ENCODE assay signal across 8 mouse cellular contexts in the genomic region with DNA sequence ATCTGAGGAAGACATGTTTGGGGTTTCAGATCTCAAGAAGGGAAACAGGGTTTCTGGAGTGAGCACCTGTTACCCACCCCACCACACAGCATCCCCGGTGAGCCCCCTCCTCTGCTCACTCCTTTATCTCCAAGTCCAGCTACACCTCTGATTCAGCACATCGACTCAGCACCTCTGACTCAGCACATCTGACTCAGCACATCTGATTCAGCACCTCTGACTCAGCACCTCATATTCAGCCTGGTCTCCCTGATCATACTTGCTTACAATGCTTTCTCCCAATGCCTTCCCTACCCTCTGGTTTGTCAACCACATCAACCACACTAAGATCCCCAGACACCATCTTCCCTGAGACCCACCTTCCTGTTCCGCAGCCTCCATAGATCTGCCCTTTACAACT. TPM values are rescaled to one million over a fixed set of nuclear protein-coding genes. Genes with fewer than 3 reads are reported as not detected.
DNase-seq lines count a peak whose midpoint lies in the region; ATAC-seq and TF ChIP-seq lines count a peak whose summit lies in the region.
"Had no signal": no experiment of that assay in that cellular context is flagged by ENCODE, and none has a peak within 500 bp of the region (broad histone marks: within the 10 kb centered on the region; RNA-seq: fewer than 3 reads in every experiment).

No protein-coding gene starts in this region.

- H3K9ac ChIP-seq in liver, embryonic 14.5 days (replicated peaks) = peak overlapping the region; percentile 74

- no peak for TF ChIP-seq CTCF in liver, embryonic 14.5 days (IDR thresholded peaks at IDR 0.05; ENCODE audit: low read depth)

- peak overlapping the region; percentile 74 for H3K4me2 ChIP-seq in liver, embryonic 14.5 days (ENCODE audit: low read depth)

- peak overlapping the region; percentile 87 for H3K27ac ChIP-seq in liver, embryonic 14.5 days
- H3K27ac ChIP-seq in embryonic facial prominence, embryonic 10.5 days (replicated peaks) = no peak overlapping the region

- H3K27me3 ChIP-seq in liver, embryonic 14.5 days (ENCODE audit: control insufficient read depth, insufficient read depth, low read length) = peaks cover 5% of the 10 kb centered on the region
- H3K27me3 ChIP-seq in embryonic facial prominence, embryonic 10.5 days (replicated peaks; ENCODE audit: low read depth, poor library complexity, severe bottlenecking) = peaks cover 24% of the 10 kb centered on the region

- H3K4me3 ChIP-seq in liver, embryonic 14.5 days (ENCODE audit: insufficient read depth in 1 of 2, low read depth in 2 of 2, low read length in 2 of 2) = peak overlapping the region in 1 of 2 experiments; percentile 27; a peak in 1 of 4 replicates
- H3K4me3 ChIP-seq in embryonic facial prominence, embryonic 10.5 days = no peak overlapping the region

- TF ChIP-seq EP300 in liver, embryonic 14.5 days (IDR thresholded peaks at IDR 0.05; ENCODE audit: low read depth) = peak; percentile 94

- H3K36me3 ChIP-seq in liver, embryonic 14.5 days (replicated peaks; ENCODE audit: control insufficient read depth, insufficient read depth, low read depth) = no peaks in the 10 kb centered on the region
- no peaks in the 10 kb centered on the region for H3K36me3 ChIP-seq in embryonic facial prominence, embryonic 10.5 days (replicated peaks)

- H3K4me1 ChIP-seq in liver, embryonic 14.5 days (replicated peaks; ENCODE audit: control insufficient read depth in 2 of 2, insufficient read depth in 2 of 2, low read length in 1 of 2) = peaks cover 20 to 22% of the 10 kb centered on the region in 2 experiments
- H3K4me1 ChIP-seq in embryonic facial prominence, embryonic 10.5 days = peaks cover 20% of the 10 kb centered on the region

- ATAC-seq in liver, embryonic 14.5 days (ENCODE audit: insufficient read depth) = peak; percentile 83

- peak; percentile 51 to 62 for DNase-seq in right cerebral cortex, adult 2 months (ENCODE audit: low spot score in 2 of 2)
- DNase-seq in right cerebral cortex, postnatal 14 days = no peak
- DNase-seq in adrenal gland, adult 8-10 months = peak; percentile 44
- DNase-seq in liver, embryonic 14.5 days (ENCODE audit: low read depth in 3 of 3, low spot score in 3 of 3) = peak; percentile 72 to 77 (median 77)
- no peak for DNase-seq in adipocyte (ENCODE audit: low spot score)
- no peak for DNase-seq in cerebellum, adult 9-11 months
- no peak for DNase-seq in embryonic facial prominence, embryonic 10.5 days (ENCODE audit: low spot score)

- 33% methylated on average over 3 of the region's 3 CpGs for whole genome bisulfite sequencing in liver, embryonic 14.5 days (ENCODE audit: insufficient replicate concordance)
- WGBS in embryonic facial prominence, embryonic 10.5 days = 75% methylated on average over 3 of the region's 3 CpGs

- H3K9me3 ChIP-seq in liver, embryonic 14.5 days (ENCODE audit: control insufficient read depth, low read length) = no peaks in the 10 kb centered on the region
- no peaks in the 10 kb centered on the region for H3K9me3 ChIP-seq in embryonic facial prominence, embryonic 10.5 days

RNA-seq across cellular contexts. Expression of a gene that starts 3.5 kb away (rescaled TPM):
- not detected for total RNA-seq in adrenal gland, adult 8-10 months (2022)
- polyA plus RNA-seq in liver, embryonic 14.5 days (2012; rRNA removed) = 0.10 TPM in 1 of 2 replicates, not detected in the other
- polyA plus RNA-seq in liver, embryonic 14.5 days (2014; fragmentation: Nextera tagmentation; extraction: Ambion mirVana) = not detected in 2 replicates
- polyA plus RNA-seq in embryonic facial prominence, embryonic 10.5 days (2016; fragmentation: Nextera tagmentation; extraction: Ambion mirVana) = 0.52 TPM in 1 of 2 replicates, not detected in the other
- total RNA-seq: left cerebral cortex, postnatal 25 days had no signal

RNA-seq across cellular contexts. Expression of a gene that starts 8.7 kb away (rescaled TPM):
- under 1 TPM in 1 of 4 experiments, not detected in 3; 0.10 TPM for total RNA-seq in adrenal gland, adult 8-10 months (2022)
- polyA plus RNA-seq in liver, embryonic 14.5 days (2012; rRNA removed) = 0.02 and 0.13 TPM in 2 replicates
- 0.06 TPM in 1 of 2 replicates, not detected in the other for polyA plus RNA-seq in liver, embryonic 14.5 days (2014; fragmentation: Nextera tagmentation; extraction: Ambion mirVana)
- not detected in 2 replicates for polyA plus RNA-seq in embryonic facial prominence, embryonic 10.5 days (2016; fragmentation: Nextera tagmentation; extraction: Ambion mirVana)

RNA-seq across cellular contexts. Expression of a gene that starts 37.3 kb away (rescaled TPM):
- 1 to 10 TPM; 5.7 to 9.5 (median 8.5) TPM for total RNA-seq in adrenal gland, adult 8-10 months (2022)
- 3.8 and 3.9 TPM in 2 replicates for polyA plus RNA-seq in liver, embryonic 14.5 days (2012; rRNA removed)
- 4.3 and 5.8 TPM in 2 replicates for polyA plus RNA-seq in liver, embryonic 14.5 days (2014; fragmentation: Nextera tagmentation; extraction: Ambion mirVana)
- 16.3 and 17.0 TPM in 2 replicates for polyA plus RNA-seq in embryonic facial prominence, embryonic 10.5 days (2016; fragmentation: Nextera tagmentation; extraction: Ambion mirVana)

RNA-seq across cellular contexts. Expression of a gene that starts 52.7 kb away (rescaled TPM):
- total RNA-seq in adrenal gland, adult 8-10 months (2022) = 100 to 1,000 TPM in 2 of 4 experiments, 10 to 100 TPM in 2; 77.6 to 360 (median 221) TPM
- 52.8 and 53.2 TPM in 2 replicates for polyA plus RNA-seq in liver, embryonic 14.5 days (2012; rRNA removed)
- 20.5 and 25.3 TPM in 2 replicates for polyA plus RNA-seq in liver, embryonic 14.5 days (2014; fragmentation: Nextera tagmentation; extraction: Ambion mirVana)
- 10.2 TPM in 2 replicates for polyA plus RNA-seq in embryonic facial prominence, embryonic 10.5 days (2016; fragmentation: Nextera tagmentation; extraction: Ambion mirVana)

Comparison
In these comparisons a context has a peak if more than half of its experiments do, and no peak if none do; other contexts are left out.
1. DNase-seq: peak in right cerebral cortex, adult 2 months (2 of 2), adrenal gland, adult 8-10 months (single experiment) and liver, embryonic 14.5 days (3 of 3); none in right cerebral cortex, postnatal 14 days (single experiment), adipocyte (single experiment), cerebellum, adult 9-11 months (single experiment) and embryonic facial prominence, embryonic 10.5 days (single experiment).